Mouse (Mus musculus): ENCODE results near the gene Dnah10. TPM values are rescaled to one million over a fixed set of nuclear protein-coding genes. Genes with fewer than 3 reads are reported as not detected.

Gene Dnah10
- polyA plus RNA-seq, 1 experiment from 2014 or later, result not detected

DNA sequence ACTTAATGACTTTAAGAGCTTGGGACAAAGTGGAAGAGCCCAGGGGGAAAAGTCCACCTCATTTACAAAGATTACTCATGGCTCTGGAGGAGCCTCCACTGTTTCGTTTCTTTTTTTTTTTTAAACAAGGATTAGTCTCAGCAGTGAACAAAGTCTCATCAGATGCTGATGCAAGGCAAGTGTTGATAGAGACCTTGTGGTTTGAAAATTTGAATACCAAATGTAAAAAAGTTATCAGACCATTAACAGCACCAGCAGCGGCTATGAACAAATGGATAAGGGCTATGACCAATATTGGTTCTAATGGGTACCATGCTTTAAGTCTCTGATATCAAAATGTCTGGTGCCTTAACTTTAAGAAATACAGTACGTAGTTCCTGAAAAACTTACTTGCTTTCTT, 124.1 kb downstream of the Dnah10 start:
- Histone ChIP-seq H3K27ac (no peak overlapping the region), H3K27me3 (peaks cover 8% of the 10 kb centered on the region; the same call in 1 of the 2 replicates), H3K4me1 (replicated peaks) (no peaks in the 10 kb centered on the region; the same call in 1 of the 2 replicates), H3K4me3 (replicated peaks) (no peak overlapping the region), H3K36me3 (no peaks in the 10 kb centered on the region), H3K9ac (no peak overlapping the region), H3K4me2 (no peak overlapping the region), H3K9me3 (replicated peaks) (no peaks in the 10 kb centered on the region)
- WGBS (ENCODE audit: insufficient replicate concordance), result 39% methylated on average over 3 of the region's 3 CpGs
- DNase-seq (no peak), ATAC-seq (ENCODE audit: low read depth) (no peak)

DNA sequence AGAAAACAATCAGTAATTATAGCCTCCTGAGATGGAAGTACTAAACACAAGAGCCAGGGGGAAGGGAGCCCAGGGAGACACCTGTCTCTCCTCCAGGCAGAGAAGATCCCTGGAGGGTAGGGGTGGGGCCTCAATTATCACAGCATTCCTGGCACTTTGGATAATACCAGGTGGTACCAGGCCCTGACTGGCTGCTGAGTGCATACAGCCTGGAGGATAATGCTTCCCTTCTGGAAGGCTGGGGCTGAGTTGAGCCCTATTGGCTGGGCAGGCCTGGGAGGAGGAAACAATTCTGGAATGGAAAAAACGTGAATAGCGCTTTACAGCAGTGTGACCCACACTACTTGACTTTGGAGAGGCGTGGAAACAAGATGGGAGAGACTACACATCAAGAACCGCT, 126.7 kb downstream of the Dnah10 start:
- WGBS (ENCODE audit: insufficient replicate concordance), result 45% methylated on average over 4 of the region's 4 CpGs
- Histone ChIP-seq H3K9me3 (replicated peaks) (no peaks in the 10 kb centered on the region), H3K36me3 (no peaks in the 10 kb centered on the region), H3K4me1 (replicated peaks) (no peaks in the 10 kb centered on the region), H3K4me3 (replicated peaks) (no peak overlapping the region), H3K9ac (no peak overlapping the region), H3K4me2 (no peak overlapping the region), H3K27ac (no peak overlapping the region), H3K27me3 (peaks cover 18% of the 10 kb centered on the region)
- ATAC-seq (ENCODE audit: low read depth) (no peak), DNase-seq (no peak)

DNA sequence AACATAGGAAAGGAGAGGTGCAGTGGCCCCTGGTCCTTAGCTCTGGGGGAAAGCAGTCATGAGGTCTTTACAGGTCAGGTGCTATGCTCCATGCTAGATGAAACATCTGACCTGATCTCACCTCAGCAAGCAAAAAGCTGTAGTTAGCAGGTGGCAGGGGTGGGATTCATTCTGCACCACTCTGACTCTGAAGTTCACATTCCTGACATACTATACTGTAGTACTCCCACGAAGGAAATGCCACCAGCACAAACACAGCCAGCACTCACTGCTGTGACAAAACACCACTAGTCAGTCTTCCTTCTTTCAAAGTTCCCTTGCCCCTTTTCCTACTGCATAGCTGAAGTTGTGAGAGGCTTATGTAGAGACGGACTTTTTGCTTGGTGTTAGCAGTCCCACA, 127.4 kb downstream of the Dnah10 start:
- peaks cover 25% of the 10 kb centered on the region for H3K27me3 ChIP-seq
- 15% methylated on average over 2 of the region's 2 CpGs for WGBS (ENCODE audit: insufficient replicate concordance)

DNA sequence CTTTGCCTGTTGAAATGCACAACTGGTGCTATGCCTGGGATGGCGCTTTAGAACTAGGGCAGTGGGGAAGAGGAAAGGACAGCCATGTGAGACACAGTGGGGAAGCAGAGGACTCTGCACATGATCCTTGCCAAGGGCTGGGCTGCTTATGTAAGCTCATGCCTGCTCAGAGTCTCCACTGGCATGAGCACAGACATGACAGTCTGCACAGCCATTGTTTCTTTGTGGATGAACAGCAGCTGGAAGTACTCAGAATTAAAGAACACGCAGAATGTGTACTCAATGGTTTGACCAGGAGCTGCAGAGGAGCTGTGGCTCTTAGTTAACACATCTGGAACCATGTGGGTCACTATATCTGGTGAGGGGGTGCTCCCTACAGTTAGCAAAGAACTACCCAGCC, 128.2 kb downstream of the Dnah10 start:
- H3K27ac ChIP-seq, result no peak overlapping the region
- H3K4me1 ChIP-seq (replicated peaks), result no peaks in the 10 kb centered on the region
- H3K27me3 ChIP-seq, result peaks cover 33% of the 10 kb centered on the region
- no peak overlapping the region for H3K4me3 ChIP-seq (replicated peaks)
- no peak for ATAC-seq (ENCODE audit: low read depth)
- H3K9me3 ChIP-seq (replicated peaks), result no peaks in the 10 kb centered on the region
- DNase-seq, result no peak
- H3K36me3 ChIP-seq, result no peaks in the 10 kb centered on the region
- WGBS (ENCODE audit: insufficient replicate concordance), result 60% methylated on average over 2 of the region's 2 CpGs
- no peak overlapping the region for H3K9ac ChIP-seq
- no peak overlapping the region for H3K4me2 ChIP-seq

More for the DNA sequence above, 127.4 kb downstream of the Dnah10 start:
- Histone ChIP-seq H3K4me2 (no peak overlapping the region), H3K4me1 (replicated peaks) (no peaks in the 10 kb centered on the region), H3K9ac (no peak overlapping the region), H3K4me3 (replicated peaks) (no peak overlapping the region), H3K9me3 (replicated peaks) (no peaks in the 10 kb centered on the region), H3K27ac (no peak overlapping the region), H3K36me3 (no peaks in the 10 kb centered on the region)
- DNase-seq (no peak), ATAC-seq (ENCODE audit: low read depth) (no peak)

DNA sequence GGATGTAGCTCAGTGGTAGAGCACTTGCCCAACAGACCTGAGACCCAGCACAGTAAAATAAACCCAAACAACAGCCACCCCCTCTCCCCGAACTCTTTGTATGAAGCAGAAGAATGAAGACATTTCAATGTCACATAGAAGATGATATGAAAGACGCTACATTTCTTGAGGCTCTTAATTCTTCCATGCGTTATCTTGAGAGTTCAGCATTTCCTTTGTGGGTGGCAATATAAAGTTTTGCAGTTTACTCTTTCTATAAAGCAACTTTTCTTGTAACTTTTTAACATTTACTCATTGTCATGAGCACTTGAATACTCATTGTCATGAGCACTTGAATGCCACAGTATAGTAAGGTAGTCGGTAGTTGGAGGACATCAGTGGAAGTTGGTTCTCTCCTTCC, 129.3 kb downstream of the Dnah10 start:
- Histone ChIP-seq H3K27me3 (peaks cover 41% of the 10 kb centered on the region), H3K36me3 (no peaks in the 10 kb centered on the region), H3K9me3 (replicated peaks) (no peaks in the 10 kb centered on the region), H3K4me1 (replicated peaks) (no peaks in the 10 kb centered on the region), H3K4me2 (no peak overlapping the region), H3K27ac (no peak overlapping the region), H3K4me3 (replicated peaks) (no peak overlapping the region), H3K9ac (no peak overlapping the region)
- DNase-seq (no peak), ATAC-seq (ENCODE audit: low read depth) (no peak)
- 55% methylated on average over 4 of the region's 4 CpGs for WGBS (ENCODE audit: insufficient replicate concordance)

DNA sequence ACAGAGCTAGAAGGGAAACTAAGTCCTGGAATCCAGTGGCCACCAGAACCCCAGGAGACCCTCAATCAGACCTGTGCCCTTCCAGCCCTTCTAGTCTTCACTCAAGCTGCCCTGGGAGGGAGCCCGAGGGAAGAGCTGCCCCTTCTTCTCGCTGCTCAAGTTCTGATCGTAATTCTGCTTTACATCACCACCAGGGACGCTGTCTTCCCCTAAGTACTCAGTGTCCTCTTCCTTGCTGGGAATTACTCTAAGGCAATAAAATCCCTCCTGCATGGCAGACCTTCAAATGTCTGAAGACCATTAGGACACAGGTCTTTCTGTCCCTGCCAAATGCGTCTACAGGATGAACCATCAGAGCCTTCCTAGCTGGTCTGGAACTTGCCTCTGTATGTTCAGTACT, 135.1 kb downstream of the Dnah10 start:
- H3K4me3 ChIP-seq (replicated peaks), result no peak overlapping the region
- no peak overlapping the region for H3K9ac ChIP-seq
- H3K4me1 ChIP-seq (replicated peaks), result peaks cover 23% of the 10 kb centered on the region
- no peak overlapping the region for H3K4me2 ChIP-seq
- H3K27ac ChIP-seq, result no peak overlapping the region
- 7% methylated on average over 5 of the region's 5 CpGs for WGBS (ENCODE audit: insufficient replicate concordance)
- H3K36me3 ChIP-seq, result no peaks in the 10 kb centered on the region
- peaks cover 70% of the 10 kb centered on the region for H3K27me3 ChIP-seq
- DNase-seq (no peak), ATAC-seq (ENCODE audit: low read depth) (no peak)
- H3K9me3 ChIP-seq (replicated peaks), result no peaks in the 10 kb centered on the region

DNA sequence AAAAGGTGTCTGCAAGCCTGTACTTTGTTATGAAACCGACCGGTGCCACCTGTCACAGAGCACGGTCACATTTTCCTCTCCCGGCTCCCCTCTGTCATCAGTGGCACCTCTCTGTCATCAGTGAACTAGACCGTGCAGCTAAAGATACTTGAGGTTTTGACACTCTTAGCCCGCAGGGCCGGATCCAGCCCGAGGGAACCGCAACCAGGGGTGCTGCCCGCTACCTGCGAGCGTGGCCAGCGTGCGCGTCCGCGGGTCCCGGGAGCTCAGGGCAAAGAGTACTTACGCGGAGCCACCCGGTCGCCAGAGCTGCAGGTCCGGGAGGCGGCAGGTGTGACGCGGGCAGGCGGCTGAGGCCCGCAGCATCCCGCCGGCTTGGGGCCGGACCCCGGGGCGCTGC, 136.6 kb downstream of the Dnah10 start:
- Histone ChIP-seq H3K4me3 (replicated peaks) (peak overlapping the region; percentile 78), H3K27me3 (peaks cover 61% of the 10 kb centered on the region), H3K36me3 (no peaks in the 10 kb centered on the region), H3K9ac (peak overlapping the region; percentile 60), H3K9me3 (replicated peaks) (no peaks in the 10 kb centered on the region), H3K27ac (no peak overlapping the region), H3K4me1 (replicated peaks) (peaks cover 23% of the 10 kb centered on the region), H3K4me2 (peak overlapping the region; percentile 97)
- ATAC-seq (ENCODE audit: low read depth), result no peak
- 3% methylated on average over 33 of the region's 33 CpGs for WGBS (ENCODE audit: insufficient replicate concordance)
- no peak for DNase-seq

DNA sequence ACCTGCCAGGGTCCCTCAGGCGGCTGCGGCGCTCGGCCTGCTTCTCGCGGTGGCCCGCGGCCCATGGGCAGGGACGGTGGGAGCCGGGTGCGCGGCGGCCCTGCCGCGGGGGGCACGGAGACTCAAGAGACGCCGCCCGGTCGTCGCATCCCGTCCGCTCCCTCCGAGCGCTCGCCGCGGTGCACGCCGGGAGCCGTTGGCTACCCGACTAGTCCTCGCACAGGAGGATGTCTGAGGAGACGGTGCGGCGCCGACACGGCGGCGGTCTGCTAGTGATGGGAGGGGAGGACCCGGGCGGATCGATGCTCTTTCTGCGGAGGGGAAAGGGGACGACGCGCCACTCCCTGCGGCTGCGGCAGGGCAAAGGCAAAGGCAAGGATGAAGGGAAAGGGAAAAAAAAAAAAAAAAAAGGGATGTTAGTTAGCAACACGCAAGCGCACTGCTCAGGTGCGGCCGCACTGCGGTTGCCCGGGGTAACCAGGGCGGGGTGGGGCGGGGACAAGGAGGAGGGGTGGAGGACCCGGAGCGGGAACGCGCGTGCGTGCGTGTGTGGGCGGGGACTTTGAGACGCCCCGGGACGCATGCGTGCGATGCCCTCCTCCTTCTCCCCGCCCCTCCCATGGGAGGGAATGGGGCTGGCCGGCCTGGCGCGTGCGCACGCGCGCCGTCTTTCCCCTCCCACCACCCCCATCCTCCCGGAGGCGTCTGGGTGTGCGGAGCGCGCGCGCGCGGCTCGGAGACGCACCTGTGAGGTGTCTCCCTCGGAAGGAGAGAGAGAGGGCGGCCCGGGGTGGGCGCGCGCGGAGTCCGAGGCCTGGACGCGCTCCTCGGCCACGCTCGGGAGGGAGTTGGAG, 137.4 kb downstream of the Dnah10 start, which contains the start of the genes Ccdc92 and Zfp664:
Gene Ccdc92 (minus strand): TSS at position 412 of the 854 bp plus-strand sequence.
Gene Zfp664 (plus strand): TSS at position 679 of the 854 bp plus-strand sequence.
- ATAC-seq (ENCODE audit: low read depth), result peak; percentile 94
- Histone ChIP-seq H3K4me3 (replicated peaks) (peak within 1 kb of the TSS; percentile 78), H3K9me3 (replicated peaks) (no peaks in the 10 kb centered on the region), H3K4me2 (peak within 1 kb of the TSS; percentile 97), H3K27me3 (peaks cover 53% of the 10 kb centered on the region), H3K27ac (peak within 1 kb of the TSS; percentile 75), H3K36me3 (no peaks in the 10 kb centered on the region), H3K9ac (peak within 1 kb of the TSS; percentile 85), H3K4me1 (replicated peaks) (peaks cover 23% of the 10 kb centered on the region)
- under 1% methylated on average over 89 of the region's 103 CpGs for WGBS (ENCODE audit: insufficient replicate concordance)
- peak; percentile 94 for DNase-seq

DNA sequence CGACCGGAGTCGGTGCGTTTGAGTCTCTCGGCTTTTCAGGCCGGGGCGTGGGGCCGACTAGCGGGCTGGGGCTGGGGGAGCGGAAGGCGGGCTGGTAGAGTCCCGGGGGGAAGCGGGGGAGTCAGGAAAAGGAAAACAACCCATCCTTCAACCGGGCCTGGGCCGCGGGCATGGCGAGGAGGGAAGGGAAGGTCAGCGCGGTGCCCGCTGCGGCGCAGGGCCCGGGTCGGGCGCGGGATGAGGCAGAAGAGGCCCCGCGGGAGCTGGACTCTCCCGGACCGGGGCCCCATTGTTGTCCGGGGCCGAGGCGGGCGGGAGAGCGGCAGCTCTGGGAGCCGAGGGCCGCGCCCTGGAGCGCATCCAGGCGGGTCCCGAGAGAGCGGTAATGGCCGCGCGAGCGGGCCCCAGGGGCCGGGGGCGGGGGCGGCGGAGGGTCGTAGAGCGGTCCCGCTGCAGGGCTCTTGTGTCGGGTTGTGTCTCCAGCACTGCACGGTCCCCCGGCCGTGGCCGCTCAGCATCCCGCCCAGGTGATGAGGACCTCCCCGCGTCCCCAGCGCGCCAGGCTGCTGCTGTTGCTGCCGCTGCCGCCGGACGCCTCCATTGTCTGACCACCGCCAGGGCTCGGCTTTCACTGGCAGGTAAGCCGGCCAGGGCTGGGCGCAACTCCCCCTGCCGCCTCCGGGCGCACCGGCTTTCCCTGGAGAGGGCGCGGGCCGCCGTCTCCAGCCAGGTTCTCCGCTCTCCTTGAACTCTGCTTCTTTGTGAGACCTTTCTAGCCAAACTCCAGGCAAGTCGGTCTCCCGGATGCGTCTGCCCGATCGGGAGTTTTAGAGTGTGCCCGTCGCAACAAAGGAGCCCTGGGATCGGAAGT, 138.2 kb downstream of the Dnah10 start:
- peak; percentile 42 for ATAC-seq (ENCODE audit: low read depth)
- no peaks in the 10 kb centered on the region for H3K9me3 ChIP-seq (replicated peaks)

DNA sequence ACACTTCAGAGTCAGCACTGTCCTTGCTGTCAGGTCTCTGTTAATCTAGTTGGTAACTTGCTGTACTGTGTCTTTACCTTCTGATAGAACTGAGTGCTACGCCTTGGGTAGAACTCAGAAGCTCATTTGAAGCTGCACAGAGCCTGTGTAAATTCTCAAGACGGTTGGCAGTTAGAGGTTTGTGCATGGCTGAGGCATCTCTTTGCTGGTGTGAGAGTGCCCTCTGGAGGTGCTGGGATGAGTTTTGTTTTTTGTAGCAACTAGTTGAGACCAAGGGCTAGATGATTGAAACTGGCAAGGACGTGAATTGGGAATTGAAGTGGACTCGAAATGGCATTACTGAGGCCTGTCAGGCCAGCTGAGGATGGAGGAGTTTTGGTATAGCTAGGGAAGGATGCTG, 144.1 kb downstream of the Dnah10 start:
- H3K4me2 ChIP-seq, result no peak overlapping the region
- H3K9me3 ChIP-seq (replicated peaks), result no peaks in the 10 kb centered on the region
- H3K9ac ChIP-seq, result no peak overlapping the region
- no peak overlapping the region for H3K27ac ChIP-seq
- H3K4me1 ChIP-seq (replicated peaks), result peaks cover 13% of the 10 kb centered on the region
- no peaks in the 10 kb centered on the region; the same call in 1 of the 2 replicates for H3K27me3 ChIP-seq
- WGBS (ENCODE audit: insufficient replicate concordance), result 47% methylated on average over 4 of the region's 4 CpGs
- no peak overlapping the region for H3K4me3 ChIP-seq (replicated peaks)
- ATAC-seq (ENCODE audit: low read depth), result no peak
- no peaks in the 10 kb centered on the region; the same call in none of the 2 replicates for H3K36me3 ChIP-seq
- DNase-seq, result peak; percentile 6

More for the DNA sequence above, 138.2 kb downstream of the Dnah10 start:
- Histone ChIP-seq H3K36me3 (no peaks in the 10 kb centered on the region; the same call in none of the 2 replicates), H3K9ac (peak overlapping the region; percentile 85), H3K4me2 (peak overlapping the region; percentile 97), H3K27me3 (peaks cover 45% of the 10 kb centered on the region), H3K4me1 (replicated peaks) (peaks cover 23% of the 10 kb centered on the region), H3K4me3 (replicated peaks) (peak overlapping the region; percentile 78), H3K27ac (peak overlapping the region; percentile 75)
- 1% methylated on average over 88 of the region's 88 CpGs for WGBS (ENCODE audit: insufficient replicate concordance)
- no peak for DNase-seq

DNA sequence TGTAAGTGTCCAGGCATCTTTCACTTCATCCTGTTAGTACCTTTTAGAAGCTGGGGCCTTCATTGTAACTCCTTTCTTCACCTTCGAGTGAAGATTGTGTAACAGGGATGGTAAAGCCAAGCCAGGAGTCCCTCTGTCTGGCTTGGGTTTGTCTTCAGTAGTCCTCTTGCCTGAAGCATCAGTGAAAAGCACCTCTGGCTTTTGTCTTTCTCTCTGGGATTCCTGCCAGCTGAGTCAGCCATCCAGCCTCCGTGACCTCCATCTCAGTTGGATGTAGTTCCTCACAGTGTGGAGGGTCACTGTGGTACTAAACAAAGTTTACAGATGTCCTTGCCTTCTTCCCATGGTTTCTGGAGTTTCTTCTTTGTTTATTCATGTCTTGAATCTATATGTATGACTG, 147.1 kb downstream of the Dnah10 start:
- ATAC-seq (ENCODE audit: low read depth) (no peak), DNase-seq (no peak)
- Histone ChIP-seq H3K4me1 (replicated peaks) (peaks cover 10% of the 10 kb centered on the region; the same call in 1 of the 2 replicates), H3K27me3 (no peaks in the 10 kb centered on the region), H3K4me2 (no peak overlapping the region), H3K9me3 (replicated peaks) (no peaks in the 10 kb centered on the region), H3K4me3 (replicated peaks) (no peak overlapping the region), H3K27ac (no peak overlapping the region), H3K36me3 (peaks cover 5% of the 10 kb centered on the region), H3K9ac (no peak overlapping the region)
- 67% methylated on average over 2 of the region's 2 CpGs for WGBS (ENCODE audit: insufficient replicate concordance)
